Mouse (Mus musculus): ENCODE measurements around the gene Snrpd3. TPM values are rescaled to one million over a fixed set of nuclear protein-coding genes. Genes with fewer than 3 reads are reported as not detected.
"Not testable (repeated sequence)": the region's sequence is repeated elsewhere in the genome, so short reads cannot be mapped to it uniquely, and the experiment has no call there.

Snrpd3 gene
- polyA plus RNA-seq, 1 experiment from 2014 or later = 212 TPM

DNA sequence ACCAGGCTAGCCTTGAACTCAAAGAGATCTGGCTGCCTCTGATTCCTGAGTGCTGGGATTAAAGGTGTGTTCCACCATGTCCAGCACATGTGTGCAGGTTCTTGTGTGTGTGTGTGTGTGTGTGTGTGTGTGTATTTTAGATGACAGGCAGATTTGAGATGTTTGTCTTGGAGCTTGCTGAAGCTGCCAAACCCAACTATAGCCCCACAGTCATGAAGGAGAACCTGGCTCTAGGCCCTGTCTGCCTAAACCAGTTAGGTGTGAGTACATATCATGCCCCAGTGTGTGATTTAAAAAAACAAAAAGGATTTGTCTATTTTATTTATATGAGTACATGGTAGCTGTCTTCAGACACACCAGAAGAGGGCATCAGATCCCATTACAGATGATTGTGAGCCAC, 21.4 kb upstream of the Snrpd3 start:
- DNase-seq (ENCODE audit: low spot score) (no peak), ATAC-seq (ENCODE audit: insufficient read depth, low FRiP score, low TSS enrichment) (no peak)
- no peak overlapping the region for H3K9ac ChIP-seq (ENCODE audit: low read length)
- H3K4me3 ChIP-seq (ENCODE audit: low read depth, low read length) = no peak overlapping the region
- no peaks in the 10 kb centered on the region for H3K27me3 ChIP-seq (ENCODE audit: control insufficient read depth, insufficient read depth, low read length)
- no peaks in the 10 kb centered on the region for H3K4me1 ChIP-seq (ENCODE audit: control insufficient read depth, insufficient read depth, low read length)
- H3K27ac ChIP-seq (ENCODE audit: low read depth, low read length) = no peak overlapping the region
- no peak overlapping the region for H3K4me2 ChIP-seq (ENCODE audit: low read depth)
- no peaks in the 10 kb centered on the region for H3K36me3 ChIP-seq (ENCODE audit: control insufficient read depth, insufficient read depth, low read length)
- H3K9me3 ChIP-seq (ENCODE audit: control insufficient read depth, low read length) = no peaks in the 10 kb centered on the region

DNA sequence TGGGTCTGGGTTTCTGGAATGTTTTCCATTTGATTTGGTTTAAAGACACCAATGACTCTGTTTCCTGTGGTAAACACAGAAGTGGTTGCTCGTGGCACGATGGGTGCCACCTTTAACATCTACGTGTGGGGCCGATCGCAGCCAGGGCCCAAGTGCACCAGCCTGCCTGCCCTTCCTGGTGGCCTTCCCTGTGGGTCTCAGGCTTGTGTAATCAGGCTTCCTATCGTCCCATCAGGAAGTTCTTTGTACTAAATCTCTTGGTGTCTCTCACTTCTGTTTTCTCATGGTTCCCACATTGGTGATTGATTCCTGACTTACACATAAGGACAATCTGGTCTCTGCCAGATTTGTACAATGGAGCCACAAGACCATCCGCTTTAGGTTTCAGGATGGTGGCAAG, 18.1 kb upstream of the Snrpd3 start:
- not testable (repeated sequence) for H3K4me1 ChIP-seq (ENCODE audit: control insufficient read depth, insufficient read depth, low read length); H3K27me3 ChIP-seq (ENCODE audit: control insufficient read depth, insufficient read depth, low read length); H3K9ac ChIP-seq (ENCODE audit: low read length); H3K9me3 ChIP-seq (ENCODE audit: control insufficient read depth, low read length); H3K4me3 ChIP-seq (ENCODE audit: low read depth, low read length); H3K36me3 ChIP-seq (ENCODE audit: control insufficient read depth, insufficient read depth, low read length); H3K27ac ChIP-seq (ENCODE audit: low read depth, low read length); ATAC-seq (ENCODE audit: insufficient read depth, low FRiP score, low TSS enrichment); H3K4me2 ChIP-seq (ENCODE audit: low read depth); DNase-seq (ENCODE audit: low spot score)
- WGBS = 82% methylated on average over 7 of the region's 7 CpGs

DNA sequence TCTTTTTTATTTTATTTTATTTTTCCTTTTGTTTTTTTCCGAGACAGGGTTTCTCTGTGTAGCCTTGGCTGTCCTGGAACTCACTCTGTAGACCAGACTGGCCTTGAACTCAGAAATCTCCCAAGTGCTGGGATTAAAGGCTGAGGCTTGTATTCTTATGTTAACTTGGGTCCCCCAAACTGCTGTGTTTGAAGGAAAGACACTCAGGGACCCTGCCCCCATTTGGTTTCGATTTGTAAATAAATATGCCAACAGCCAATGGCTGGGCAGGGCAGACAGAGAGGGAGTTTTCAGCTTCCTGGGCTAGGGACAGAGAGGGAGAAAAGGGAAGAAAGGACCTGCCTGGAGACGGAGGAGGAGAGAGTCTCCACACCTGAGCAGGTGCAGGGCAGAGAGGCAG, 17.6 kb upstream of the Snrpd3 start:
- H3K4me1 ChIP-seq (ENCODE audit: control insufficient read depth, insufficient read depth, low read length) = no peaks in the 10 kb centered on the region
- no peak overlapping the region for H3K4me2 ChIP-seq (ENCODE audit: low read depth)
- H3K4me3 ChIP-seq (ENCODE audit: low read depth, low read length) = no peak overlapping the region
- H3K9me3 ChIP-seq (ENCODE audit: control insufficient read depth, low read length) = no peaks in the 10 kb centered on the region
- WGBS = 45% methylated on average over 3 of the region's 3 CpGs
- DNase-seq (ENCODE audit: low spot score) = no peak
- no peak overlapping the region for H3K9ac ChIP-seq (ENCODE audit: low read length)
- H3K27ac ChIP-seq (ENCODE audit: low read depth, low read length) = no peak overlapping the region
- no peaks in the 10 kb centered on the region for H3K27me3 ChIP-seq (ENCODE audit: control insufficient read depth, insufficient read depth, low read length)
- no peak for ATAC-seq (ENCODE audit: insufficient read depth, low FRiP score, low TSS enrichment)
- no peaks in the 10 kb centered on the region for H3K36me3 ChIP-seq (ENCODE audit: control insufficient read depth, insufficient read depth, low read length)

DNA sequence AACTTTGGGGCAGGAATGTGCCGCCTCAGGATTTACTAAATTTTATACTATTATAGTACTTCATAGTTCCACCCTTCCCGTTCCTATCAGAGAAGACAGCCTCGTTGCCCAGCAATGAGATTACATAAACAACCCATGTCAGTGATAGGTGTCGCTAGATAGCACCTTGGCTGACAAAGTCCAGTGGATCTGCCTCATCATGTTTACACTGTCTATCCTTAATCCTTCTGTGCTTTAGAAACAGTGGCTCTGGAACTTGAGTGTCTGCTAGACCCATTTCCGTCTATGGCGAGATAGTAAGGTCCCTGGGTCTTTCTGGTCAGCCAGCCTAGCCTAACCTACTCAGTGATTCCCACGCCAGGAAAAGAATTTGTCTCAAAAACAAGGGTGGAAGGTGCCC, 17.0 kb upstream of the Snrpd3 start:
- no peak for DNase-seq (ENCODE audit: low spot score)
- H3K4me2 ChIP-seq (ENCODE audit: low read depth) = no peak overlapping the region
- H3K36me3 ChIP-seq (ENCODE audit: control insufficient read depth, insufficient read depth, low read length) = no peaks in the 10 kb centered on the region
- H3K4me3 ChIP-seq (ENCODE audit: low read depth, low read length) = no peak overlapping the region
- H3K27me3 ChIP-seq (ENCODE audit: control insufficient read depth, insufficient read depth, low read length) = no peaks in the 10 kb centered on the region
- no peak overlapping the region for H3K9ac ChIP-seq (ENCODE audit: low read length)
- H3K9me3 ChIP-seq (ENCODE audit: control insufficient read depth, low read length) = no peaks in the 10 kb centered on the region
- 77% methylated on average over 7 of the region's 7 CpGs for WGBS
- no peaks in the 10 kb centered on the region for H3K4me1 ChIP-seq (ENCODE audit: control insufficient read depth, insufficient read depth, low read length)
- no peak overlapping the region for H3K27ac ChIP-seq (ENCODE audit: low read depth, low read length)
- ATAC-seq (ENCODE audit: insufficient read depth, low FRiP score, low TSS enrichment) = no peak

DNA sequence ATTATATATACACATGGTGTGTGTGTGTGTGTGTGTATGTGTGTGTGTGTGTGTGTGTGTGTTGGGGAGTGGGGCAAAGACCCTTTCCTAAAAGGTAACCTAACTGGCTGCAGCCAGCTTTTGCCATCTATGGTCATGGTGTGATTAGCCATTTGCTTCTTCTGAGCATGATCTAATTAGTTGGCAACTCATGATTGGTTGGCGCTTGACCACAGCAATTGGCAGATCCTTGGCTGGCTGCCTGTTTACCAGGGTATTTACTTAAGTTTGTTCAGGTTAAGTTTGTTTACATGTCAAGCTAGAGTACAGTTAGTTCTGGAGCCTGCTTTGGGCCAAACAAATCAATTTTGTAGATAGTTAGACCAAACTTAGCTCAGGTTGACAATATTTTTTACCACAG, 15.7 kb upstream of the Snrpd3 start:
- Histone ChIP-seq H3K27ac (ENCODE audit: low read depth, low read length) (no peak overlapping the region), H3K9ac (ENCODE audit: low read length) (no peak overlapping the region), H3K4me1 (ENCODE audit: control insufficient read depth, insufficient read depth, low read length) (no peaks in the 10 kb centered on the region), H3K4me3 (ENCODE audit: low read depth, low read length) (no peak overlapping the region), H3K27me3 (ENCODE audit: control insufficient read depth, insufficient read depth, low read length) (no peaks in the 10 kb centered on the region), H3K36me3 (ENCODE audit: control insufficient read depth, insufficient read depth, low read length) (no peaks in the 10 kb centered on the region), H3K9me3 (ENCODE audit: control insufficient read depth, low read length) (no peaks in the 10 kb centered on the region), H3K4me2 (ENCODE audit: low read depth) (no peak overlapping the region)
- WGBS = 97% methylated on average over 1 of the region's 1 CpGs
- no peak for DNase-seq (ENCODE audit: low spot score)
- no peak for ATAC-seq (ENCODE audit: insufficient read depth, low FRiP score, low TSS enrichment)

DNA sequence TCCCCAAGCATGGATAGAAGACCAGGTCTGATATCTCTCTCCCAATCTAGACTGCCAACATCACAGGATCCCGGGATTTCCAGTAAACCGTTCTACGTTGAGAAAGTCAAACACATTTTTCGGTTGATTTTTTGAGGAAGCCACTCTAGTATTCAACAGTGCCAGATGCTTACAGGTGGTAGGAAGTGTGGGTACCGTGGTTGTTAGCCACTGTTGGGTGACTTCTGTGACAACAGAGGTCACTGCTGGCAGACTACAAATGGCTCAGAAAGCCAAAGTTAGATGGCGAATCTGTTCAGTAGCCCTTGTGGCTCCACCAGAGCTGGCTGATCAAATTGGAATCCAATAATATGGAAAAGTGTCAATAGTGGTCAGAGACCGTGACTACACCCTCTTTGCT, 13.7 kb upstream of the Snrpd3 start:
- WGBS = 94% methylated on average over 7 of the region's 7 CpGs
- no peak overlapping the region for H3K27ac ChIP-seq (ENCODE audit: low read depth, low read length)
- no peak for ATAC-seq (ENCODE audit: insufficient read depth, low FRiP score, low TSS enrichment)

DNA sequence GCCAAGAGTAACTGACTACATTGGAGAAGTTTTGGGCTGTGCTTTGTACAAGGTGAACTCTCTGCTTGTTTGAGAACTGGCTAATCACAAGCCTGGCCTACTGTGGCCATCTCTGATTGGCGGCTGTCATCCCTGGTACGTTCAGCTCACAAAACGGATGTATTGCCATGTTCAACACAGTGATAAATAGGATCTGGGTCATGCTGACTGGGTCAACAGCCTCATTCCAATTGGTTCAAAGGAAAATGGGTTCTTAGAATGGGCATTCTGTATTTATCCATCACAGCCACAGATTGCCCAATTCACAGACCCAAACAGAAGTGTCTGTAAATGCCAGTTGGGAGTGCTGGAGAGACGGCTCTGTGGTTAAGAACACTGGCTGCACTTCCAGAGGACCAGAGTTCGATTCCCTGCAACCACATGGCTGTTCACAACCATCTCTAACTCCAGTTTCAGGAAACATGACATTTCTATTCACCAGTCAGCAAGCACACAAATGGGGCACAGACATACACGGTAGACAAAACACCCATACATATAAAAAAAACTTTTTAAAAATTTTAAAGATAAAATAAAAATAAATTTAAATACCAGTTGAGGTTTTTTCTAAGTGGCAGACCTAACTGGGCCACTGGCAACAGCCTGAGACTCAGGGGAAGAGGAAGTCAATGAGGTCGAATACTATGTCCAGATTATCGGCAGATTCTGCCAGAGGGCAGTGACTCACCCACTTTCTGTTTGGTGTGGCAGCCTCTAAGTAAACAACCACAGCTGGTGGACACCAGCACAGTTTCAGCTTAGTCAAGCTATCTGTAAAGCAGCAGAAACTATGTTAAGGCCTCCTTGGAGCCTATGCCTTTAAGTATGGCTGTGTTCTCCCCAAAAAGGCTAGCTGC, 12.9 kb upstream of the Snrpd3 start:
- Histone ChIP-seq H3K36me3 (ENCODE audit: control insufficient read depth, insufficient read depth, low read length) (peaks cover 13% of the 10 kb centered on the region), H3K4me3 (ENCODE audit: low read depth, low read length) (no peak overlapping the region), H3K27me3 (ENCODE audit: control insufficient read depth, insufficient read depth, low read length) (no peaks in the 10 kb centered on the region), H3K9ac (ENCODE audit: low read length) (no peak overlapping the region), H3K27ac (ENCODE audit: low read depth, low read length) (no peak overlapping the region), H3K4me1 (ENCODE audit: control insufficient read depth, insufficient read depth, low read length) (no peaks in the 10 kb centered on the region), H3K9me3 (ENCODE audit: control insufficient read depth, low read length) (no peaks in the 10 kb centered on the region), H3K4me2 (ENCODE audit: low read depth) (no peak overlapping the region)
- 89% methylated on average over 8 of the region's 8 CpGs for WGBS
- no peak for ATAC-seq (ENCODE audit: insufficient read depth, low FRiP score, low TSS enrichment)
- no peak for DNase-seq (ENCODE audit: low spot score)

More for the DNA sequence above, 13.7 kb upstream of the Snrpd3 start:
- H3K4me1 ChIP-seq (ENCODE audit: control insufficient read depth, insufficient read depth, low read length) = no peaks in the 10 kb centered on the region
- no peak overlapping the region for H3K4me3 ChIP-seq (ENCODE audit: low read depth, low read length)
- no peaks in the 10 kb centered on the region for H3K9me3 ChIP-seq (ENCODE audit: control insufficient read depth, low read length)
- no peak overlapping the region for H3K9ac ChIP-seq (ENCODE audit: low read length)
- peaks cover 6% of the 10 kb centered on the region for H3K36me3 ChIP-seq (ENCODE audit: control insufficient read depth, insufficient read depth, low read length)
- no peak overlapping the region for H3K4me2 ChIP-seq (ENCODE audit: low read depth)
- H3K27me3 ChIP-seq (ENCODE audit: control insufficient read depth, insufficient read depth, low read length) = no peaks in the 10 kb centered on the region
- DNase-seq (ENCODE audit: low spot score) = no peak

DNA sequence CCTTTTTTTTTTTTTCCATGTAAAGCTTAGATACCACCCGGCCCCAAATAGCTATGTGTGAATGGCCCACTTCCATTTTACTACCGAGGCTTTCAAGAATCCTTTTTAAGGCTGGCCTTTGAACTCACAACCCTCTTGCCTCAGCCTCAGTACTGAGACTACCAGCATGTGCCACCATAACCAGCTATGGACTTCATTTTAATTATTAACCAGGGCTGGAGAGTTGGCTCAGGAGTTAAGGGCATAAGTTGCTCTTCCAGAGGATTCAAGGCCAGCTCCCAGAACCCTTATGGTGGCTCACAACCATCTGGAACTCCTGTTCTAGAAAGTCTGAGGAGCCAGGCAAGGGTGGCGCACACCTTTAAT, 12.2 kb upstream of the Snrpd3 start:
- H3K4me2 ChIP-seq (ENCODE audit: low read depth) = no peak overlapping the region
- H3K4me3 ChIP-seq (ENCODE audit: low read depth, low read length) = no peak overlapping the region
- no peaks in the 10 kb centered on the region for H3K27me3 ChIP-seq (ENCODE audit: control insufficient read depth, insufficient read depth, low read length)
- H3K9me3 ChIP-seq (ENCODE audit: control insufficient read depth, low read length) = no peaks in the 10 kb centered on the region
- ATAC-seq (ENCODE audit: insufficient read depth, low FRiP score, low TSS enrichment) = no peak
- whole genome bisulfite sequencing = 64% methylated on average over 3 of the region's 3 CpGs
- H3K4me1 ChIP-seq (ENCODE audit: control insufficient read depth, insufficient read depth, low read length) = no peaks in the 10 kb centered on the region
- H3K36me3 ChIP-seq (ENCODE audit: control insufficient read depth, insufficient read depth, low read length) = peaks cover 14% of the 10 kb centered on the region
- H3K27ac ChIP-seq (ENCODE audit: low read depth, low read length) = no peak overlapping the region
- no peak overlapping the region for H3K9ac ChIP-seq (ENCODE audit: low read length)
- DNase-seq (ENCODE audit: low spot score) = no peak

DNA sequence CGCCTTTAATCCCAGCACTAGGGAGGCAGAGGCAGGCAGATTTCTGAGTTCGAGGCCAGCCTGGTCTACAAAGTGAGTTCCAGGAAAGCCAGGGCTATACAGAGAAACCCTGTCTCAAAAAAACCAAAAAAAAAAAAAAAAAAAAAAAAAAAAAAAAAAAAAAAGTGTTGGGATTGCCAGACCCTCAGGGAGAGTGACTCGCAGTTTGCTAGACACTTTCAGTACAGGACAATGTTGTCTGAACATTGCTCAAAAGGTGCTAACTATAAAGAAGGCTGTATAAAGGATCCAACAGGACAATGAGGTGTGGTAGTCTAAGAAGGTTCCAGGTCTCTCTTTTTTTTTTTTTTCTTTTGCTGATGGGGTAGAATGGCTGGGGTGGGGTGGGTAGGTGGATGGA, 11.4 kb upstream of the Snrpd3 start:
- H3K4me2 ChIP-seq (ENCODE audit: low read depth) = not testable (repeated sequence)

More for the DNA sequence above, 11.4 kb upstream of the Snrpd3 start:
- H3K9ac ChIP-seq (ENCODE audit: low read length); H3K27ac ChIP-seq (ENCODE audit: low read depth, low read length); ATAC-seq (ENCODE audit: insufficient read depth, low FRiP score, low TSS enrichment); H3K4me1 ChIP-seq (ENCODE audit: control insufficient read depth, insufficient read depth, low read length); H3K27me3 ChIP-seq (ENCODE audit: control insufficient read depth, insufficient read depth, low read length); H3K9me3 ChIP-seq (ENCODE audit: control insufficient read depth, low read length); H3K4me3 ChIP-seq (ENCODE audit: low read depth, low read length); DNase-seq (ENCODE audit: low spot score): not testable (repeated sequence)
- 93% methylated on average over 3 of the region's 3 CpGs for WGBS
- peaks cover 14% of the 10 kb centered on the region for H3K36me3 ChIP-seq (ENCODE audit: control insufficient read depth, insufficient read depth, low read length)

Data from neural tube, embryonic 11.5 days (tissue).